Mouse (Mus musculus): Measurements from ENCODE around the gene Ubqln2. TPM values are rescaled to one million over a fixed set of nuclear protein-coding genes. Genes with fewer than 3 reads are reported as not detected.
A peak's percentile ranks its signal among the peaks of the same experiment; 100 is the strongest.

The Ubqln2 gene
- polyA plus RNA-seq, 1 experiment from 2014 or later: 43.8 TPM

DNA sequence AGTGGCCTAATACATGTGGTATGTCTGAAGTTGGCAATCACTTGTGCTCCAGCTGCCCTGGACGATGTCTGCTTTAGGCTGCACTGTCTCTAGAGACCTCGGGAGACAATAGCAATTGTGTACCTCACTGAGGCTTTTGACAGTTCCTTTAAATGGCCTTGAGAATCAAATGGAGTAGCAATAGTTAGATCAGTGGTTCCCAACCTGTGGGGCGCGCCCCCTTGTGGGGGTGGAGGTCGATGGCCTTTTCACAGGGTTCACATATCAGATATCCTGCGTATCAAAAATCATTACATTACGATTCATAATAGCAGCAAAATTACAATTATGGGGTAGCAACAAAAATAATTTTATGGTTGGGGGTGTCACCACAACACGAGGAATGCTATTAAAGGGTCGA lies 7.9 kb downstream of the Ubqln2 start:
- ATAC-seq (replicated peaks; ENCODE audit: insufficient number of reproducible peaks, low FRiP score, low TSS enrichment, low read depth): no peak
- 46% methylated on average over 9 of the region's 9 CpGs for WGBS
- peak; percentile 22 for DNase-seq (ENCODE audit: low spot score)

GRCm38 (mm10) chrX:153515491-153515890 lies 17.5 kb downstream of the Ubqln2 start:
- no peaks in the 10 kb centered on the region for H3K9me3 ChIP-seq (replicated peaks; ENCODE audit: control insufficient read depth, low read length)
- no peak overlapping the region for H3K4me3 ChIP-seq (ENCODE audit: low read depth, low read length)
- H3K27ac ChIP-seq (replicated peaks; ENCODE audit: low read depth, low read length): no peak overlapping the region
- H3K9ac ChIP-seq (replicated peaks; ENCODE audit: low read length): no peak overlapping the region
- no peak overlapping the region for H3K4me2 ChIP-seq (ENCODE audit: low read depth, low read length)
- H3K36me3 ChIP-seq (replicated peaks; ENCODE audit: control insufficient read depth, insufficient read depth, low read depth, low read length): no peaks in the 10 kb centered on the region
- no peaks in the 10 kb centered on the region for H3K4me1 ChIP-seq (ENCODE audit: control insufficient read depth, insufficient read depth, low read length)
- DNase-seq (ENCODE audit: low spot score): no peak
- WGBS: 87% methylated on average over 5 of the region's 5 CpGs
- ATAC-seq (replicated peaks; ENCODE audit: insufficient number of reproducible peaks, low FRiP score, low TSS enrichment, low read depth): no peak
- no peaks in the 10 kb centered on the region for H3K27me3 ChIP-seq (ENCODE audit: control insufficient read depth, insufficient read depth, low read length)

More for the DNA sequence above, 7.9 kb downstream of the Ubqln2 start:
- no peaks in the 10 kb centered on the region for H3K27me3 ChIP-seq (ENCODE audit: control insufficient read depth, insufficient read depth, low read length)
- no peaks in the 10 kb centered on the region for H3K9me3 ChIP-seq (replicated peaks; ENCODE audit: control insufficient read depth, low read length)
- H3K27ac ChIP-seq (replicated peaks; ENCODE audit: low read depth, low read length): no peak overlapping the region
- H3K4me1 ChIP-seq (ENCODE audit: control insufficient read depth, insufficient read depth, low read length): no peaks in the 10 kb centered on the region
- no peaks in the 10 kb centered on the region for H3K36me3 ChIP-seq (replicated peaks; ENCODE audit: control insufficient read depth, insufficient read depth, low read depth, low read length)
- H3K4me3 ChIP-seq (ENCODE audit: low read depth, low read length): no peak overlapping the region
- no peak overlapping the region for H3K9ac ChIP-seq (replicated peaks; ENCODE audit: low read length)
- no peak overlapping the region for H3K4me2 ChIP-seq (ENCODE audit: low read depth, low read length)

GRCm38 (mm10) chrX:153528399-153528798 lies 30.4 kb downstream of the Ubqln2 start:
- Histone ChIP-seq H3K4me1 (ENCODE audit: control insufficient read depth, insufficient read depth, low read length) (no peaks in the 10 kb centered on the region), H3K27me3 (ENCODE audit: control insufficient read depth, insufficient read depth, low read length) (no peaks in the 10 kb centered on the region), H3K4me2 (ENCODE audit: low read depth, low read length) (no peak overlapping the region), H3K36me3 (replicated peaks; ENCODE audit: control insufficient read depth, insufficient read depth, low read depth, low read length) (no peaks in the 10 kb centered on the region), H3K4me3 (ENCODE audit: low read depth, low read length) (no peak overlapping the region), H3K27ac (replicated peaks; ENCODE audit: low read depth, low read length) (no peak overlapping the region), H3K9me3 (replicated peaks; ENCODE audit: control insufficient read depth, low read length) (no peaks in the 10 kb centered on the region), H3K9ac (replicated peaks; ENCODE audit: low read length) (no peak overlapping the region)
- 38% methylated on average over 2 of the region's 2 CpGs for WGBS
- peak; percentile 20 for DNase-seq (ENCODE audit: low spot score)
- no peak for ATAC-seq (replicated peaks; ENCODE audit: insufficient number of reproducible peaks, low FRiP score, low TSS enrichment, low read depth)

Other genes with a start within 250 kb of the Ubqln2 start
- not detected in 2 replicates for gene Cypt3, start 60.4 kb downstream of the Ubqln2 start, polyA plus RNA-seq (2014; fragmentation: Nextera tagmentation; extraction: Ambion mirVana)
- gene Kctd12b, start 198.2 kb downstream of the Ubqln2 start, polyA plus RNA-seq (2014; fragmentation: Nextera tagmentation; extraction: Ambion mirVana): 8.3 TPM in 2 replicates
- gene Nbdy, start 225.4 kb downstream of the Ubqln2 start, polyA plus RNA-seq (2014; fragmentation: Nextera tagmentation; extraction: Ambion mirVana): 88.4 and 100 TPM in 2 replicates

Data from embryonic facial prominence, embryonic 11.5 days (tissue).